Mouse (Mus musculus): ENCODE results near the gene Abhd8. TPM values are rescaled to one million over a fixed set of nuclear protein-coding genes. Genes with fewer than 3 reads are reported as not detected.
A peak's percentile ranks its signal among the peaks of the same experiment; 100 is the strongest.

Gene Abhd8
- total RNA-seq, 1 experiment, result 12.2 TPM

DNA sequence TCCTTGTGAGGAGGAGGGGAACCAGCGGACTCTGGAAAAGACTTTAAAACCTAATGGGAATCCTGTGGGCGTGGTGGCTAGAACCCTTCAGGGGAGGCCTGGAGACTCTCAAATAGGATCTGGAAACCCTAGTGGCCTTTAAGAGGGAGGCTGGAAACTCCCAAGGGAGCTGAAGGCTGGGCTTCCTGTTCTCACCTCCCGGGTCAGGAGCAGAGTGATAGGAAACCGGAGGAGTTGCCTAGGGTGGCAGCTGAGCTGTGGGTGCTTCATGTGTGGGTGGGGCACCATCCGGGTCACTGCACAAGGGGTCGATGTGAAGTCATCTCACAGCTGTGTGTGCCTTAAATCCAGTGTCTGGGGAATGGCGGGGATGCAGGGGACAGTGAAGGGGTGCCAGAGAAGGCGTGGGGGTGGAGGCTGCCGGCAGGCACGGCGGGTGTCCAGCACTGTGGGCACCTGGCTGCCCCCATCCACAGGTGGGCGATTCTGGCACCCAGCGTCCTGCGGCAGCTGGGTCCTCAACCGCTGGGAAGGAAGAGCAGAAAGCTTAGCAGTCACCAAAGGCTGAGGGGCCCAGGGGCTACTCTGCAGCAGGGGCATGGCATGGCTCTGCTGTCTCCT lies 34.5 kb upstream of the Abhd8 start:
- H3K4me3 ChIP-seq (ENCODE audit: insufficient read depth in 1 of 2, low read depth in 1 of 2, low read length in 2 of 2, poor library complexity in 1 of 2, severe bottlenecking in 1 of 2), result peak overlapping the region in 1 of 2 experiments; percentile 29; a peak in 1 of 4 replicates
- H3K4me1 ChIP-seq (ENCODE audit: control insufficient read depth in 2 of 2, insufficient read depth in 2 of 2, low read length in 2 of 2, poor library complexity in 1 of 2), result peaks cover 2 to 32% of the 10 kb centered on the region in 2 experiments; a peak in 2 of 4 replicates
- H3K9ac ChIP-seq (ENCODE audit: insufficient read depth, low read depth, low read length, poor library complexity, severe bottlenecking), result peak overlapping the region; percentile 49; the same call in 1 of the 2 replicates
- DNase-seq (ENCODE audit: low read depth, low spot score), result no peak
- in situ Hi-C loops (cut with MboI; ENCODE audit: low sequenced_read_pairs in 2 of 2, unreplicated experiment in 2 of 2), result no loop called here
- H3K36me3 ChIP-seq (ENCODE audit: control insufficient read depth, insufficient read depth, low read length, poor library complexity, severe bottlenecking), result peaks cover 3% of the 10 kb centered on the region; the same call in 1 of the 2 replicates
- TF ChIP-seq ZNF384 (IDR thresholded peaks at IDR 0.05; ENCODE audit: low read depth, low read length) (no peak), ZC3H11A (IDR thresholded peaks at IDR 0.05; ENCODE audit: borderline replicate concordance, low read depth, low read length) (no peak), MAFK (IDR thresholded peaks at IDR 0.05; ENCODE audit: insufficient read depth, low read depth, low read length) (no peak), HCFC1 (IDR thresholded peaks at IDR 0.05; ENCODE audit: borderline replicate concordance, insufficient read depth, low read length) (no peak), CHD2 (IDR thresholded peaks at IDR 0.05; ENCODE audit: low read depth, low read length) (no peak)
- no peaks in the 10 kb centered on the region for H3K9me3 ChIP-seq (ENCODE audit: control insufficient read depth, insufficient read depth, low read depth, low read length)
- H3K27ac ChIP-seq (ENCODE audit: insufficient read depth, low read depth, low read length, poor library complexity, severe bottlenecking), result peak overlapping the region; percentile 47; the same call in 1 of the 2 replicates

- no peak overlapping the region for H3K9ac ChIP-seq (ENCODE audit: insufficient read depth, low read depth, low read length, poor library complexity, severe bottlenecking)
- in situ Hi-C loops (cut with MboI; ENCODE audit: low sequenced_read_pairs in 2 of 2, unreplicated experiment in 2 of 2), result no loop called here
- TF ChIP-seq ZNF384 (IDR thresholded peaks at IDR 0.05; ENCODE audit: low read depth, low read length) (no peak), MAFK (IDR thresholded peaks at IDR 0.05; ENCODE audit: insufficient read depth, low read depth, low read length) (no peak), HCFC1 (IDR thresholded peaks at IDR 0.05; ENCODE audit: borderline replicate concordance, insufficient read depth, low read length) (no peak), CHD2 (IDR thresholded peaks at IDR 0.05; ENCODE audit: low read depth, low read length) (no peak), ZC3H11A (IDR thresholded peaks at IDR 0.05; ENCODE audit: borderline replicate concordance, low read depth, low read length) (no peak)
- H3K4me1 ChIP-seq (ENCODE audit: control insufficient read depth in 2 of 2, insufficient read depth in 2 of 2, low read length in 2 of 2, poor library complexity in 1 of 2), result peaks cover 2 to 32% of the 10 kb centered on the region in 2 experiments; a peak in 2 of 4 replicates
- no peak overlapping the region; the same call in 1 of the 2 replicates for H3K27ac ChIP-seq (ENCODE audit: insufficient read depth, low read depth, low read length, poor library complexity, severe bottlenecking)
- peaks cover 11% of the 10 kb centered on the region for H3K36me3 ChIP-seq (ENCODE audit: control insufficient read depth, insufficient read depth, low read length, poor library complexity, severe bottlenecking)
- DNase-seq (ENCODE audit: low read depth, low spot score), result no peak
- H3K9me3 ChIP-seq (ENCODE audit: control insufficient read depth, insufficient read depth, low read depth, low read length), result no peaks in the 10 kb centered on the region
- H3K4me3 ChIP-seq (ENCODE audit: insufficient read depth in 1 of 2, low read depth in 1 of 2, low read length in 2 of 2, poor library complexity in 1 of 2, severe bottlenecking in 1 of 2), result no peak overlapping the region
These were observed 33.7 kb upstream of the Abhd8 start for GRCm38 (mm10) chr8:71497077-71497645.

- in situ Hi-C loops (cut with MboI; ENCODE audit: low sequenced_read_pairs in 2 of 2, unreplicated experiment in 2 of 2), result no loop called here
- no peak for DNase-seq (ENCODE audit: low read depth, low spot score)
- H3K9ac ChIP-seq (ENCODE audit: insufficient read depth, low read depth, low read length, poor library complexity, severe bottlenecking), result peak overlapping the region; percentile 6; the same call in 1 of the 2 replicates
- no peak for TF ChIP-seq HCFC1 (IDR thresholded peaks at IDR 0.05; ENCODE audit: borderline replicate concordance, insufficient read depth, low read length)
- H3K36me3 ChIP-seq (ENCODE audit: control insufficient read depth, insufficient read depth, low read length, poor library complexity, severe bottlenecking), result peaks cover 17% of the 10 kb centered on the region
- H3K9me3 ChIP-seq (ENCODE audit: control insufficient read depth, insufficient read depth, low read depth, low read length), result no peaks in the 10 kb centered on the region
- no peak overlapping the region for H3K4me3 ChIP-seq (ENCODE audit: insufficient read depth in 1 of 2, low read depth in 1 of 2, low read length in 2 of 2, poor library complexity in 1 of 2, severe bottlenecking in 1 of 2)
- no peak overlapping the region for H3K27ac ChIP-seq (ENCODE audit: insufficient read depth, low read depth, low read length, poor library complexity, severe bottlenecking)
- peaks cover 2 to 35% of the 10 kb centered on the region in 2 experiments; a peak in 2 of 4 replicates for H3K4me1 ChIP-seq (ENCODE audit: control insufficient read depth in 2 of 2, insufficient read depth in 2 of 2, low read length in 2 of 2, poor library complexity in 1 of 2)
These were observed 33.0 kb upstream of the Abhd8 start for GRCm38 (mm10) chr8:71496481-71496880.

DNA sequence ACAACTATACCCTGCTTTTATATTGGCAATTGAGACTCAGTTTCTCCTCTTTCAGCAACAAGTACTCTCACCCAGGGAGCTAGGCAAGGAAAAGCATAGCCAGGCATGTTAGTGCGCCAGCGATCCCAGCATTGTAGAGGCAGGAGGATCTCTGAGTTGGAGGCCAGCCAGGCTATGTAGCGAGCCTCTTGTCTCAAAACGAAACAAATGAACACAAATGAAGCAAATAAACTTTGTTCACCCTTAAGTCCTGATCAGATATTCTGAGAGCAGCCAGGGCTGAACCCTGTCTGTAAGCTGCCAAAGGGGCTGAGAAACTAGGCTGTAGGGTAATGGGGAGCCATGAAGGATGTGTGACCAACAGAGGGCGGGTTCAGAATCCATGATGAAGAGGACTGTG lies 32.4 kb upstream of the Abhd8 start:
- Histone ChIP-seq H3K36me3 (ENCODE audit: control insufficient read depth, insufficient read depth, low read length, poor library complexity, severe bottlenecking) (peaks cover 24% of the 10 kb centered on the region), H3K4me3 (ENCODE audit: insufficient read depth in 1 of 2, low read depth in 1 of 2, low read length in 2 of 2, poor library complexity in 1 of 2, severe bottlenecking in 1 of 2) (no peak overlapping the region), H3K27ac (ENCODE audit: insufficient read depth, low read depth, low read length, poor library complexity, severe bottlenecking) (peak overlapping the region; percentile 2; the same call in 1 of the 2 replicates), H3K4me1 (ENCODE audit: control insufficient read depth in 2 of 2, insufficient read depth in 2 of 2, low read length in 2 of 2, poor library complexity in 1 of 2) (peaks cover 2 to 35% of the 10 kb centered on the region in 2 experiments; a peak in 2 of 4 replicates), H3K9me3 (ENCODE audit: control insufficient read depth, insufficient read depth, low read depth, low read length) (no peaks in the 10 kb centered on the region), H3K9ac (ENCODE audit: insufficient read depth, low read depth, low read length, poor library complexity, severe bottlenecking) (no peak overlapping the region; the same call in 1 of the 2 replicates)
- in situ Hi-C loops (cut with MboI; ENCODE audit: low sequenced_read_pairs in 2 of 2, unreplicated experiment in 2 of 2), result no loop called here
- TF ChIP-seq ZC3H11A (IDR thresholded peaks at IDR 0.05; ENCODE audit: borderline replicate concordance, low read depth, low read length), result no peak
- TF ChIP-seq CHD2 (IDR thresholded peaks at IDR 0.05; ENCODE audit: low read depth, low read length), result no peak
- no peak for TF ChIP-seq MAFK (IDR thresholded peaks at IDR 0.05; ENCODE audit: insufficient read depth, low read depth, low read length)
- no peak for TF ChIP-seq ZNF384 (IDR thresholded peaks at IDR 0.05; ENCODE audit: low read depth, low read length)
- TF ChIP-seq HCFC1 (IDR thresholded peaks at IDR 0.05; ENCODE audit: borderline replicate concordance, insufficient read depth, low read length), result no peak
- no peak for DNase-seq (ENCODE audit: low read depth, low spot score)
